Mouse (Mus musculus) forebrain, embryonic 12.5 days (tissue): Measurements from ENCODE around the gene Fam210b. TPM values are rescaled to one million over a fixed set of nuclear protein-coding genes. Genes with fewer than 3 reads are reported as not detected.
A peak's percentile ranks its signal among the peaks of the same experiment; 100 is the strongest.

Source experiments
- ATAC-seq: fragments of 200-750 bp; cut with Nextera tagmentation; 2 replicates; pipeline ENCODE4 v1.8.0; 2017; ENCODE audit warnings: moderate TSS enrichment; ENCODE audit not compliant: low FRiP score
- H3K27ac ChIP-seq: fragments of 300-500 bp; sonication (generic); 2 replicates; pipeline ENCODE4 v1.5.1; 2016; ENCODE audit warnings: mild to moderate bottlenecking
- H3K27me3 ChIP-seq: fragments of 300-500 bp; sonication (generic); 2 replicates; pipeline ENCODE4 v1.6.1; 2016; ENCODE audit warnings: mild to moderate bottlenecking
- H3K36me3 ChIP-seq: fragments of 300-500 bp; sonication (generic); replicated peaks from 2 replicates; pipeline ENCODE4 v1.6.1; 2016; ENCODE audit warnings: mild to moderate bottlenecking
- H3K4me1 ChIP-seq: fragments of 300-500 bp; sonication (generic); 2 replicates; pipeline ENCODE4 v1.6.1; 2016
- H3K4me2 ChIP-seq: fragments of 300-500 bp; sonication (generic); 2 replicates; pipeline ENCODE4 v1.6.1; 2016; ENCODE audit warnings: mild to moderate bottlenecking, moderate library complexity
- H3K4me3 ChIP-seq: fragments of 300-500 bp; sonication (generic); replicated peaks from 2 replicates; pipeline ENCODE4 v1.5.1; 2016; ENCODE audit warnings: mild to moderate bottlenecking
- H3K9ac ChIP-seq: fragments of 300-500 bp; sonication (generic); 2 replicates; pipeline ENCODE4 v1.6.1; 2016; ENCODE audit warnings: mild to moderate bottlenecking
- H3K9me3 ChIP-seq: fragments of 300-500 bp; sonication (generic); 2 replicates; pipeline ENCODE4 v1.6.1; 2016
- WGBS: fragments of 180-500 bp; shearing (Covaris S2); methylation state at CpG from one replicate; pipeline ENCODE4 v1.1.7; 2016; 5-methylcytosine and 5-hydroxymethylcytosine counted together
- polyA plus RNA-seq: library from polyadenylated mRNA; unstranded; fragments of >200 nt; fragmentation: Nextera tagmentation; extraction: Ambion mirVana; gene quantifications from 2 replicates; pipeline ENCODE4 v1.2.1, GENCODE M21; 2016

Gene Fam210b
- polyA plus RNA-seq, 1 experiment from 2014 or later = 22.4 TPM

DNA sequence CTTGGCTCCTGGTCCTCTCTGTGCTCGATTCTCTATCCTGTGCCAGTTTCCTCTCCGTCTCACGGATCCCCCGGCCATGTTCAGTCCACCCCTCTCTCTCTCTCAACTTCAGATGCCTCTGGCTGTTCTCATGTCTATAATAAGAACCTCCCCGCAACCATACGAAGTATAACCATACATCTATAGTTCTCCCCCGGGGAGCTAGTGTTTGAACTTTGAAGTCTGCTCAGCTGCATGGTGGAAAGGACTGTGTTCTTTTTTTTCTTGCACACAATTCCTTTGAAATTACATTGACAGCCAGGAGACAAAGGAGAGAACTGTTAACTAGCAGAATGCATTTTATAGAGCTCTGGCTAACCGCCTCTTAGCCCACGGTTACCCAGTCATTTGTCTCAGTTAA lies 9.4 kb downstream of the Fam210b start:
- Histone ChIP-seq H3K4me1 (peaks cover 19% of the 10 kb centered on the region), H3K27ac (peak overlapping the region; percentile 27; the same call in 1 of the 2 replicates), H3K4me2 (no peak overlapping the region), H3K4me3 (no peak overlapping the region), H3K27me3 (no peaks in the 10 kb centered on the region), H3K36me3 (peaks cover 57% of the 10 kb centered on the region), H3K9ac (no peak overlapping the region), H3K9me3 (no peaks in the 10 kb centered on the region)
- no peak for ATAC-seq
- 63% methylated on average over 9 of the region's 9 CpGs for WGBS

GRCm38 (mm10) chr2:172355833-172356232 lies 10.5 kb downstream of the Fam210b start:
- ATAC-seq = no peak
- Histone ChIP-seq H3K4me3 (no peak overlapping the region), H3K9me3 (no peaks in the 10 kb centered on the region), H3K27ac (no peak overlapping the region), H3K27me3 (no peaks in the 10 kb centered on the region), H3K9ac (no peak overlapping the region), H3K36me3 (peaks cover 68% of the 10 kb centered on the region), H3K4me1 (peaks cover 19% of the 10 kb centered on the region), H3K4me2 (no peak overlapping the region)
- WGBS = 87% methylated on average over 5 of the region's 5 CpGs

DNA sequence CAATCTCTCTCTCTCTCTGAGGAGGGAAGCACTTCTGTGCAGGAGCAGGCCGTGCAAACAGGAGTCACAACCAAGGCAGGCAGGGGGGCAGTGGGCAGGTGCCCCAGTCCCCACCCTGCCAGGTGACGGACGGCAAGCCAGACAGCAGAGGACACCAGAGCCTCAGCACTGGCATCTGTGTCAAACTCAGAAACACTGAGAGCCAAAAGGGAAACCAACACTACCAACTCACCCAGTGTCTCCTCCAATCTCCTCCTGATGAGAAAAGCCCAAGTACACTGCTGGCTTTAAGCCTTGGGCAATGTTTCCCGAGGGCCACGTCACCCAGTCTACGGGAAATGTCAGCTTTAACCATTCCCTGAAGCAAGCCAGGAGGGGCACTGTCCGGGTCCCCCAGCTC lies 17.8 kb downstream of the Fam210b start:
- Histone ChIP-seq H3K9ac (no peak overlapping the region), H3K9me3 (no peaks in the 10 kb centered on the region), H3K4me2 (no peak overlapping the region), H3K36me3 (peaks cover 98% of the 10 kb centered on the region), H3K4me3 (no peak overlapping the region), H3K27ac (no peak overlapping the region), H3K4me1 (peaks cover 13% of the 10 kb centered on the region), H3K27me3 (no peaks in the 10 kb centered on the region)
- ATAC-seq = no peak
- WGBS = 94% methylated on average over 7 of the region's 7 CpGs

- Histone ChIP-seq H3K27me3 (no peaks in the 10 kb centered on the region), H3K9ac (peak within 1 kb of the TSS; percentile 84), H3K4me2 (peak within 1 kb of the TSS; percentile 82), H3K4me3 (peak within 1 kb of the TSS; percentile 84), H3K27ac (peak within 1 kb of the TSS; percentile 90), H3K9me3 (no peaks in the 10 kb centered on the region), H3K4me1 (peaks cover 34% of the 10 kb centered on the region), H3K36me3 (peaks cover 57% of the 10 kb centered on the region)
- peak; percentile 98 for ATAC-seq
- under 1% methylated on average over 66 of the region's 66 CpGs for WGBS
These were observed 25.3 kb downstream of the Fam210b start, which contains the start of the genes Aurka and Cstf1 for GRCm38 (mm10) chr2:172370411-172371223. Gene Aurka (minus strand): TSS chr2:172370535. Gene Cstf1 (plus strand): TSS chr2:172370681.

DNA sequence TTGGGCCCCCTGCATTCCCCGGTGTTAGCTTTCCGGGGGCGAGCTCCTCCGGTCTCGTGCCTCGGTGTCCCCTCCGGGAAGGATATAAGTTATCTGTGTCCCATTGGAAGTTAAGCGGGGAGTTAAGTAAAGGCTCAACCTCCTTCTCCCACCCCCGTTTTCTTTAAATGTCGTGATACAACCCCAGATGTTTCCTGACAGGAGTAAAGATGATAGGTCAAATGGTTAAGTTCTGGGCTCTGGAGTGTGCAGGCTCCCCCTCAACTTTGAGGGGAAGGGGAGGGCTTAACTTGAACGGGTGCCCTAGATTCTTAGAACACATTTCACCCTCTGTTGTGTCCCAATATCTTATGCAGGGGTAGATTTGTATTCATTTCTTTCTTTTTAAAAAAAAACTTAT lies 25.9 kb downstream of the Fam210b start:
- WGBS = 0% methylated on average over 11 of the region's 11 CpGs
- Histone ChIP-seq H3K36me3 (peaks cover 57% of the 10 kb centered on the region), H3K9ac (peak overlapping the region; percentile 84), H3K9me3 (no peaks in the 10 kb centered on the region), H3K4me1 (peaks cover 34% of the 10 kb centered on the region), H3K4me2 (peak overlapping the region; percentile 82), H3K27ac (peak overlapping the region; percentile 90), H3K27me3 (no peaks in the 10 kb centered on the region), H3K4me3 (peak overlapping the region; percentile 84)
- no peak for ATAC-seq

GRCm38 (mm10) chr2:172376551-172376950 lies 31.2 kb downstream of the Fam210b start:
- Histone ChIP-seq H3K27ac (no peak overlapping the region), H3K4me3 (no peak overlapping the region), H3K27me3 (no peaks in the 10 kb centered on the region), H3K4me2 (no peak overlapping the region), H3K36me3 (peaks cover 88% of the 10 kb centered on the region), H3K4me1 (peaks cover 6% of the 10 kb centered on the region), H3K9ac (no peak overlapping the region), H3K9me3 (no peaks in the 10 kb centered on the region)
- WGBS = 89% methylated on average over 4 of the region's 4 CpGs
- ATAC-seq = no peak

- WGBS = 70% methylated on average over 5 of the region's 5 CpGs
- Histone ChIP-seq H3K9ac (no peak overlapping the region), H3K9me3 (no peaks in the 10 kb centered on the region), H3K4me1 (peaks cover 1% of the 10 kb centered on the region), H3K36me3 (peaks cover 93% of the 10 kb centered on the region), H3K27ac (no peak overlapping the region), H3K4me2 (no peak overlapping the region), H3K4me3 (no peak overlapping the region), H3K27me3 (no peaks in the 10 kb centered on the region)
- no peak for ATAC-seq
These were observed 31.7 kb downstream of the Fam210b start for GRCm38 (mm10) chr2:172376999-172377515.

DNA sequence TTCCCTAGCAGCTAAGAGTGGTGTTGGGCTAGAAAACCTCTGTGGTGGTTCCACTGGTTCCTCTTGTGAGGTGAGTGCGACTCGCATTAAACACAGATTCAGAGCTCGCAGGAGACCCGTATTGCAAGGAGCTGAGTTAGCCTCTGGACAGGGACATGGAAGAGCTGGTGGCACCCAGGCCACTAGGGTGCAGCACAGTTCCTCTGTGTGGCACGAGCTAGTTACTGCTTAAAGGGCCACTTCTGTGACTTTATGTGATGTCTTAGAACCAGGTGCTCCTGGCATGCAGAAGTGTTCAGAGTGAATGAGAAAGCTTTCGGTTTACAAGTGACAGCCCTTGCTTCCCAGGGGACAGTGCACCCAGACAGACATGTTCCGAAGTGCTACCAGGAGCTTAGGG lies 33.0 kb downstream of the Fam210b start:
- Histone ChIP-seq H3K27ac (no peak overlapping the region), H3K4me2 (no peak overlapping the region), H3K27me3 (no peaks in the 10 kb centered on the region), H3K4me1 (no peaks in the 10 kb centered on the region), H3K4me3 (no peak overlapping the region), H3K36me3 (peaks cover 96% of the 10 kb centered on the region), H3K9ac (no peak overlapping the region), H3K9me3 (no peaks in the 10 kb centered on the region)
- 80% methylated on average over 7 of the region's 7 CpGs for WGBS
- no peak for ATAC-seq

DNA sequence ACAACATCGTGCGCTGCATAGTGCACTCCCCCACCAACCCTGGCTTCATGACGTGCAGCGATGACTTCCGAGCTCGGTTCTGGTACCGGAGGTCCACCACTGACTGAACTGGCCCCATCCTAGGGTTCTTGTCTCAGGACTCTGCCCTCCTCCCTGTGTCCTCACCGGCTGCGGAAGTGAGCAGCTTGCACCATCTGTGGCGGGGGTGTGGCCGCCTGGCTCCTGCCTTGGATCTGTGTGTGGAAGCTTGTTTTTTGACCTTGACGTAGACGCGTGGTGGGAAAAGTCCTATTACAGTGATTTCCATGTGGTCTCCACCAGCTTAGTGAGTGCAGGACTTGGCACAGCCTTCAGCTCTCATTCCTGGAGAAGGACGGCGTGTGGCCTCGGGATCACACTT lies 35.1 kb downstream of the Fam210b start:
- Histone ChIP-seq H3K36me3 (peaks cover 74% of the 10 kb centered on the region), H3K4me1 (no peaks in the 10 kb centered on the region), H3K4me3 (no peak overlapping the region), H3K9ac (no peak overlapping the region), H3K4me2 (no peak overlapping the region), H3K9me3 (no peaks in the 10 kb centered on the region), H3K27ac (no peak overlapping the region), H3K27me3 (no peaks in the 10 kb centered on the region)
- no peak for ATAC-seq
- 94% methylated on average over 17 of the region's 17 CpGs for WGBS

GRCm38 (mm10) chr2:172381341-172381740 lies 36.0 kb downstream of the Fam210b start:
- WGBS = 93% methylated on average over 11 of the region's 11 CpGs
- ATAC-seq = no peak
- H3K27ac ChIP-seq = no peak overlapping the region
- H3K4me1 ChIP-seq = no peaks in the 10 kb centered on the region
- no peaks in the 10 kb centered on the region for H3K27me3 ChIP-seq
- H3K9me3 ChIP-seq = no peaks in the 10 kb centered on the region
- H3K36me3 ChIP-seq = peaks cover 65% of the 10 kb centered on the region
- no peak overlapping the region for H3K4me3 ChIP-seq
- no peak overlapping the region for H3K9ac ChIP-seq
- no peak overlapping the region for H3K4me2 ChIP-seq

- Histone ChIP-seq H3K36me3 (peaks cover 60% of the 10 kb centered on the region), H3K27ac (no peak overlapping the region), H3K9me3 (no peaks in the 10 kb centered on the region), H3K9ac (no peak overlapping the region), H3K4me3 (no peak overlapping the region), H3K4me2 (no peak overlapping the region), H3K27me3 (no peaks in the 10 kb centered on the region), H3K4me1 (no peaks in the 10 kb centered on the region)
- 90% methylated on average over 12 of the region's 12 CpGs for WGBS
- ATAC-seq = no peak
These were observed 36.5 kb downstream of the Fam210b start for GRCm38 (mm10) chr2:172381898-172382297.

GRCm38 (mm10) chr2:172384715-172385114 lies 39.4 kb downstream of the Fam210b start:
- no peak for ATAC-seq
- WGBS = 96% methylated on average over 3 of the region's 3 CpGs
- Histone ChIP-seq H3K4me2 (no peak overlapping the region), H3K27ac (no peak overlapping the region), H3K9me3 (no peaks in the 10 kb centered on the region), H3K9ac (no peak overlapping the region), H3K27me3 (no peaks in the 10 kb centered on the region), H3K36me3 (peaks cover 32% of the 10 kb centered on the region), H3K4me1 (no peaks in the 10 kb centered on the region), H3K4me3 (no peak overlapping the region)

GRCm38 (mm10) chr2:172390341-172390740 lies 45.0 kb downstream of the Fam210b start:
- no peaks in the 10 kb centered on the region for H3K9me3 ChIP-seq
- no peak overlapping the region for H3K4me3 ChIP-seq
- no peaks in the 10 kb centered on the region for H3K36me3 ChIP-seq
- H3K27me3 ChIP-seq = no peaks in the 10 kb centered on the region
- ATAC-seq = no peak
- no peak overlapping the region for H3K9ac ChIP-seq
- no peak overlapping the region for H3K4me2 ChIP-seq
- H3K4me1 ChIP-seq = no peaks in the 10 kb centered on the region
- WGBS = 61% methylated on average over 6 of the region's 6 CpGs
- H3K27ac ChIP-seq = no peak overlapping the region
